Mouse (Mus musculus) CH12F3 (cell line): ENCODE data around the gene Kremen1.

Experiments
- in situ Hi-C: fragments of 300-500 bp; cut with MboI; formaldehyde crosslinking; loops from 2 replicates; pipeline ENCODE4 v1.14.3; 2020; ENCODE audit warnings: low sequenced_read_pairs

Kremen1 gene

DNA sequence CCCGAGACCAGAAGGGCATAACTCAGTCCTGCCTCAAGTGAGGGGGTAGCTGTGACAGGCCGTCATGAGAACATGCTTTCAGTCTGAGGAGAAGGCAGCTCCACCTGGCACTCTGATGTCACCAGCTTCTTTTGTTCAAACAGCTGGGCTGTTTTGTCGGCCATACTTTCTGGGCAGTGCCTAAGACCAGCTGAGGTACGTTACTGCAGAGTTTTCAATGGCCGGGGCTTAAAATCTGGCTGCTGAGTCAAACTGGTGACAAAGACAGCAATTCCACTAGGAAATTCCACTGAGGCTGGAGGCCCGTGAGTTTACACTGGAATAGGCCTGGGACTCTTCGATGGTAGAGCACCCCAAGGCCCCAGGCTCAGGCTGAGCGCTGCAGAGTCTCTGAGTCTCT, 84.7 kb downstream of the Kremen1 start:
- in situ Hi-C loops = no loop called here

DNA sequence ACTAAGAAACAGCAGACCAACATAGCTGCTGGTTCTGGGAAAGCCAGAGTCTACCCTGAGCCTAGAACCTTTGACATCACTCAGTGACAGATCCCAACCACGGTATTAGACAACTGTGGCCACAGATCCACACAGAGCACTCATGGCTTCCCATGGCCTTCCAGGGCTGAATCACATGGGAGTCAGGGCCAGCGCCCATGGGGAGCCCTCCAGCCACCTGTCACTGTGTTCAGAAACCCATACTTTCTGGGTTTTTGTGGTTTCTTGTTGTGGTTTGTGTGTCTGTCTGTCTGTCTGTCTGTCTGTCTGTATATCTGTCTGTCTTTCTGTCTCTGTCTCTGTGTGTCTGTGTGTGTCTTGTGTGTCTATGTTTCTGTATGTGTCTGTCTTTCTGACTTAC, 85.5 kb downstream of the Kremen1 start:
- in situ Hi-C loops = no loop called here

GRCm38 (mm10) chr11:5175141-5175540, 86.2 kb downstream of the Kremen1 start:
- in situ Hi-C loops = no loop called here

DNA sequence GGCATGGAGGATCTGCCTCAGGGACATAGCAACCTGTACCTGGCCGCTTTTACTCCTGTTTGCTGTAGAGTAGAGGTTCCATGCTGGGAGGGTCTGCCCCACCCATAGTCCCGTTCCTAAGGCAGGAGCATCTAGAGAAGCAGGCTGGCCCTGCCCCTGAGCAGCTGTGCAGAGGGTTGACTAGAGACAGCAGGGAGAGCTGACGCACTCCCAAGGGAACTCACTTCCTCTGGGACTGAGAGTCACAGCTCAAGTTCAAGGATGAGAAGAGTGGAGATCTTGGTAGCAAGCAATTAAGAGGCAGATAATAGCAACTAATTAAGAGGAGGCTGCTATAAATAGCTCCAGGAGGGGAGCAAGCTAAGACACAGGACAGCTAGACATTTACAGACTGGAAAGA, 88.5 kb downstream of the Kremen1 start:
- in situ Hi-C loops = no loop called here

- in situ Hi-C loops = no loop called here
Observed at GRCm38 (mm10) chr11:5167311-5167710, 94.0 kb downstream of the Kremen1 start.

DNA sequence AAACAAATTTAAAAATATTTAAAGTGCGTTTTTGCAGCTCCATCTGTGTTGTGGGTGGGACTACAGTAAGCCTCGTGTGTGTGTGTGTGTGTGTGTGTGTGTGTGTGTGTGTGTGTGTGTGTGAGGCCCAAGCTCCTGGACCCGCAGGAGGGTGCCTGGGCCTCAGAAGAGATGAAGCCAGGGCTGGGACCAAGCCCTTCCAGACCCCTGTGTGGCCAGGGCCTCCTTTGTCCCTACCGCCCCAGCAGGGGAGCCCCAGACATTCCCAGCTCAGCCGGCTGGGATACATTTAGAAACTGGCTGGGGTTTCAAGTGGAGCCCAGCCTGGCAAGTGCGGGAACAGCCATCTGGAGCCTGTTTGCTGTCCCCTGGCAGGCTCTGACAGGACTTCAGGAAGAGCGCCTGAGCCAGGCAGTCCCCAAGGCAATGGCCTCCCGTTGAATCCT, 95.9 kb downstream of the Kremen1 start:
- in situ Hi-C loops = no loop called here

DNA sequence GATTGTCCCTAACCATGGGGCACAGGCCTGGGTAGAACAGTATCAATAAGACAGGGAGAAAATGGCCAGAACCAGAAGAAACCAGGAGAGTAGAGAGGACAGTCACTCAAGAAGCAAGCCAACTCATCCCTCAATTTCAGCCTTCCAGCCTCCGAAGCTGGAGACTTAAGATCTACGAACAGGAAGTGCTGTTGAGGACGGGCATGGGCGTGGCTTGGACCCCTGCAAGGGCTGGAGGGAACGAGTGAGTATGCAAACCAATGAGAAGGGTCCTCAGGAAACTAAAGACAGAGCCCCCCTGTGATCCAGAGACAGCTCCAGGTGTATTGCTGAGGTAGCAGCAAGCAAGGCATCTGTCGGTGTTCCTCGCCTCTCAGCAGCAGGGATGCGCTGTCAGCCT, 97.0 kb downstream of the Kremen1 start:
- in situ Hi-C loops = no loop called here

- in situ Hi-C loops = no loop called here
Observed at GRCm38 (mm10) chr11:5163421-5163820, 97.9 kb downstream of the Kremen1 start.

- in situ Hi-C loops = no loop called here
Observed at GRCm38 (mm10) chr11:5160722-5161485, 100.5 kb downstream of the Kremen1 start.

- in situ Hi-C loops = no loop called here
Observed at GRCm38 (mm10) chr11:5158056-5158455, 103.3 kb downstream of the Kremen1 start.

DNA sequence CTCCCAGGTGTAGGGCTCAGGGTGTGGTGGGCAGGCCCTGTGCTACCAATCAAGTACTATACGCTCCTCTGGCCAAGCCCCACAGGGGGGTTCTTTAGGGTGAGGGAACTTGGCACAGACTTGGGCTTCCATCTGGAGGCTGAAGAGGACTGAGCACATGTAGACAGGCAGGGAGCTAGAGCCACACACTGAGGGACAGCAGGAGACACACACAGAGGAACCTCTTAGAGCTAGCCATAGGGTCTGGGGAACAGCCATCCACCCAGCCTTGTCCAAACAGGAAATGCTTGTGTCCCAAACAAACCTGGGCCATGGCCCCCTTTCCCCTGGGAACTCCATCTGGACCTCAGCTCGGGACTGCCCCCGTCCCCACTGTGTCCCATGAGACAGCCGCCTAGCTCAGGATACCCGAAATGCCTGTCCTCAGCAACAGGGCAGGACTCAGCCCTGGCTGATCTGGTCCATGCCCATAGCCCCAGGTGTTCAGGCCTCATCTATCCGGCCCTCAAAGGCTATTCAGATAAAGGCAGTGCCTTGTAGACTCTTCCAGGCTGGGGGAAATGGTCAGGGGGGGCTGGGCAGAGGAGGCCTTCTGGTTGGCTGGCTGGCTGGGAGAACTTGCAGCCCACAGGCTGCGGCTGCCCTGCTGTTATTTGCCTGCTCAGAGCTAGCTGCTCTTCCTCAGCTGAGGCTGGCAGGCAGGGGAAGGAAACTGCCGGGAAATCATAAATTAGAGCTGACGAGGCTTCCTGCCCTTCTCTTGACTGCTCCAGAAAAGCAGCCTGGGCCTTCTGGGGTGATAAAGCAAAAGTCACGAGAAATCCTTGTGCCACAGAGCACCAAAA, 106.2 kb downstream of the Kremen1 start:
- in situ Hi-C loops = no loop called here

GRCm38 (mm10) chr11:5151680-5152337, 109.5 kb downstream of the Kremen1 start, which contains the start of gene Emid1:
TSS of gene Emid1 (minus strand) at chr11:5152257.
- in situ Hi-C loops = no loop called here

- in situ Hi-C loops = no loop called here
Observed at GRCm38 (mm10) chr11:5151247-5151630, 110.1 kb downstream of the Kremen1 start.

- in situ Hi-C loops = no loop called here
Observed at GRCm38 (mm10) chr11:5150416-5151246, 110.7 kb downstream of the Kremen1 start.

- in situ Hi-C loops = no loop called here
Observed at GRCm38 (mm10) chr11:5149955-5150354, 111.4 kb downstream of the Kremen1 start.

DNA sequence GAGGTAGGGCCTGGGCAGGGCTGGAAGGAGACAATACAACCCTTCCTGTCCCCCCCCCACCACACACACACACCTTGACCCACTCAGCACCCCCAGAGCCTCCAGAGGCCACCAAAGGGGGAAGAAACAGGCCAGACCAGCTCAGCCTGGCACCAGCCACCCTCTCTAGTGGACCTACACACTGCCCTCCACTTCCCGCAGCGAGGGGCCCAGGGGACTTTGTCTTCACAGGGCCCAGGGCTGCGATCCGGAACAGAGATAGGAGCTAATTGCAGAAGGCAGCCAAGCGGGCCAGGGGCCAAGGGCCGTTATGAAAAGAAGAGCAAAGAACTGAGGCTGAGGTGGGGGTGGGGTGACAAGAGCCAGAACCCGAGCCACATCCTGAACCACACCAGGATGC, 112.1 kb downstream of the Kremen1 start:
- in situ Hi-C loops = no loop called here

GRCm38 (mm10) chr11:5145600-5145999, 115.8 kb downstream of the Kremen1 start:
- in situ Hi-C loops = no loop called here

DNA sequence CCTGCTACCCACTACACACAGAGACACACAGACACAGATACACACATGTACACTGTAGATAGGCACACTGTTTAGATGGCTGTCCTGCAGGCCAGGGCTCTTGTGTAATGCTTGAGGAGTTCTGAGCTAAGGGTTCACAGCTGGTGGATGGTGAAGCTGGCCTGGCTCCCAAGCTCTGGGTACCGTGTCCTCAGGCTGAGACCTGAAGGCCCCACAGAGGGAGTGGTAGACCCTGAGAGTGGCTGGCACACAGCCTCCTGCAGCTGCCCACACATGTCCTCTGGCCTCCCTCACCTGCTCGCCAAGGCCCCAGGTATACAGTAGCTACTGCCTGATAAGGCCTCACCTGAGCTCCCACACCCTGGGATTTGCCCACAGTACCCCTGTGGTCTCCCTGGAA, 119.4 kb downstream of the Kremen1 start:
- in situ Hi-C loops = no loop called here
